Mouse (Mus musculus) kidney, adult 9 months (tissue): ENCODE measurements at regions not wholly inside any gene's neighbourhood (a gene's known extent, or its start where the extent isn't known, plus 50 kb on each side); places are given as distances from the start of the nearest gene placed in this dataset.
A peak's percentile ranks its signal among the peaks of the same experiment; 100 is the strongest.

ENCODE experiments used
- DNase-seq: peaks from one replicate; pipeline ENCODE4 v3.0.0; 2022

DNA sequence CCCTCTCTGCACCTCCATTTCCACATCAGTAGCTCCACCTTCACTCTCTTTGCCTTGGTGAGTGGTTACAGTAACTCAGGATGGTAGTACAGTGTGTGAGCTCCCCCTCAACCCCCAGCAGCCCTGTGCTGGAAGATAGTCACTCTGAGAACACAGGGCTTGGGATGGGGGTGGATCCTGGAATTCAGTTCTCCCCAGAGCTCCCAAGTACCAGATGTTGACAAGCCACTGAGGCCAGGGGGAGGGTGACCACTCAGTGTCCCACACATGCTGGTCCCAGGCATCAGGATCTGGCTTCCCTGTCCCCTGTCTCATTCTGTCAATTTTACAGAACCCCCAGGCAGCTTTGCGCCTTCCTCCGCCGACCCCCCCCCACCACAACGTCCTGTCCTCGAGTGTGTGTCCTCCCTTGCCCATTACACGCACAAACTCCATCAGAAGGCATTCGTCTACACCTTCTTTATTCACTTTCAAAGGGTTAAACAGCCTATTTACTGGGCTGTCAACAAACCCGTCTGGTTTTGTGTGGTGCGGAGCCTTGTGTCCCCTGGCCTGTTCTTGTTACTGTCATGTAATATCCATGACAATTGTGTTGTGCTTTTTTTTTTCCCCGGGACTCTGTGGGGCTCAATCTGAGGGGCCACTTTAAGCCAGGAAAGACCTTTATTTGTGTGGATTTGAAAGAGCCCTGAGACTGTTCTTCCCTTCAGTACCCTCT lies 194.6 kb upstream of the Irx3 start:
- no peak for DNase-seq

DNA sequence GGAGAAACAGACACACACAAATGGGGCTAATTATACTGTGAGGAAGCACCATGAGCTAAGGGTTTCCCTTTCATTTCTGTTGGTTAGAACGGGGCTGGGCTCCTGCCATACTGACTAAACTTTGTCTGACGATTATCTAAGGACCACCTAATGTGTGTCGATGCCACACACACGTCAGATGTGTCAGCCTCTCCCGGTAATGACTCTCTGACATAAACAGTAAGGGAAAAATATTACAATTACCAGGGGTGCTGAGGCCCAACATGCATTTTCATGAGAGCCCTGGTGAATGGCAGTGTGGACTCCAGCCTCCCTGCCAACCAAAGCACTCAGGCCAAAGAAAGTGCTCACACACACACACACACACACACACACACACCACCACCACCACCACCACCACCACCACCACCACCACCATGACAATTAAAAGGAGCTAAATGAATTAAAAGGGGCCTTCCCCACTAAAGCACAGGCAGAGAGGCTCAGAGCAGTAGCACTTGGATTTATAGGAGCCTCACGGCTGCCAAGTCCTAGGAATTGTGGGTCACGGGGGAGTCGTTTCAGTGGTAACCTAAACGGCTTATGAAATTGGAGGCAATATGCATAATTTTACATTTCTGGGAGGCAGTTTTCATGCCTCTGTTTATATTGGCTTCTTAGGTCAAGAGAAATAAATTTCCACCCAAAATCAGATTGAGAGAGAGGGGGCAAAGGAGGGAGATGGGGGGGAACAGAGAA lies 193.7 kb upstream of the Irx3 start:
- DNase-seq, result no peak

DNA sequence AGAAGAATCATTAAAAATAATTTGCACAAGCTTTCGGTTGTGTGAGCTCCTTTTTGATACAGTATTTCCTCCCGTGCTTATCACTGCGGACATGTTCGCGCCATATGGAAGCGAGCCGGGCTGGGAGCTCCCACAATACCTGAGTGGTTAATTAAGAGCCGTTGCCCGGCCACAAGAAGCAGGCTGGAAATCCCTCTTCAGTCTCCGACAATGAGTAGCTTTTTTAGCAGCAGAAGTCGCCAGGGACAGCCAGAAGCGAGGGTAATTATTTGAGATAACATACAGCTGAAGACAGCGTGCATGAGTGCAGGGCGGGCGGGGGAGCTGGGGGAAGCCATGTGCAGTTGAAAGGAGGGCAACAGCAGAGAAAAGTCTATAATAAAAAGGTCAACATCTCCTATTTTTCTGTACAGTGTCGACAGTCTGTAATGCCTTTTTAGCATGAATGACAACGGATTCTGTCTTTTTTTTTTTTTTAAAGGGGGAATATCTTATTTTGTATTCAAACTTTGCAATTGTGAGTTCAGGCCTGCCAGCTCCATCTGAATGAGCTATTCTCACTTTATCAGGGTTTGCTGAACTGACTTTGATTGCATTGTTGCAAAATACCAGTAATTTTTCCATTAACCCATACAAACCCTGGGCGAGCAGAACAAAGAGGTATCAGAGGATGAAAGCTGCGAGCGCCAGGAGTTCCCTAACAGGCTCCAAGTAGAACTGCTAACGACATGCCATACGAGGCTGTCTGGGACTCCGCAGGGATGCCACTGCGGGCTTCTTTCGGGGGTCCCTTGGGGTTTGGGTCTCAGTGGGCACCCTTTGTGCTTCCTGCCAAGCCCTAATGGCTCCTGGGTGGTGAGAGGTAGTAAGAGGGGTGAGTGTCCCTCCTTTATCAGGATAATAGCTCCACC lies 189.9 kb upstream of the Irx3 start:
- no peak for DNase-seq

DNA sequence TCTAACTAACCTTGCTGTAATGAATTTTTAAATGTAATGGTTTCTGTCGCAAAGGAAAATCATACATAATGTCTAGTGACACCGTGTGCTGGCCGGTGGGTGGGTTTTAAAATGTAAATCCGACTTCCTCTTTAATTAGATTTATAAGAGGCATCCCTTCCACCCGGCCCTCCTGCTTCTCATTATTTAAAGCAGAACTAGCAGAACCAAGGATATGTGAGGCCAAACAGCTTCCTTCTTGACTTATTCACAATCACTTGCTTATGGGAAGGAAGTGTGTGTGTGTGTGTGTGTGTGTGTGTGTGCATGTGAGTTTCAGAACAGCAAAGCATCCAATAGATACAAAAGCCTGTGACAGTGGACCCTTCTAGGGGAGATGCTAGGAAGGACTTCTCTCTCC lies 189.1 kb upstream of the Irx3 start:
- DNase-seq, result no peak

DNA sequence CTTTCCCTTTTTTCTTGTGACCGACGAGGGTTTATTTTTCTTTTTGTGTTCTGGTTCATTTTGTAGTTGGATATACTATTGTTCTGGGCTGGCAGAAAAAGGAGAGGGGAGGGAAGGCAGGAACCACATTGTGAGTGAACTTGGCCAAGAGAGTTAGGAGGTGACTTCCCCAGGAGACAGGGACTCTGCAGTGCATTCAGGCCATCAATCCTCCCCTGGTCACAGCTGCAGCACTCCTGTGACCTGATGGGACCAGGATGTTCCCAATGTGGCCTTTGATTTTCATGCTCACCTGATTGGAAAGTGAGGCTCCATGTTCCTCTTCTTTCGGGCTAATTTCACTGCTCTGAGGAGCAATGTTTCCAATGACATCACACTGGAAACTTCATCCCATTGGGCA lies 188.2 kb upstream of the Irx3 start:
- peak; percentile 62 for DNase-seq

DNA sequence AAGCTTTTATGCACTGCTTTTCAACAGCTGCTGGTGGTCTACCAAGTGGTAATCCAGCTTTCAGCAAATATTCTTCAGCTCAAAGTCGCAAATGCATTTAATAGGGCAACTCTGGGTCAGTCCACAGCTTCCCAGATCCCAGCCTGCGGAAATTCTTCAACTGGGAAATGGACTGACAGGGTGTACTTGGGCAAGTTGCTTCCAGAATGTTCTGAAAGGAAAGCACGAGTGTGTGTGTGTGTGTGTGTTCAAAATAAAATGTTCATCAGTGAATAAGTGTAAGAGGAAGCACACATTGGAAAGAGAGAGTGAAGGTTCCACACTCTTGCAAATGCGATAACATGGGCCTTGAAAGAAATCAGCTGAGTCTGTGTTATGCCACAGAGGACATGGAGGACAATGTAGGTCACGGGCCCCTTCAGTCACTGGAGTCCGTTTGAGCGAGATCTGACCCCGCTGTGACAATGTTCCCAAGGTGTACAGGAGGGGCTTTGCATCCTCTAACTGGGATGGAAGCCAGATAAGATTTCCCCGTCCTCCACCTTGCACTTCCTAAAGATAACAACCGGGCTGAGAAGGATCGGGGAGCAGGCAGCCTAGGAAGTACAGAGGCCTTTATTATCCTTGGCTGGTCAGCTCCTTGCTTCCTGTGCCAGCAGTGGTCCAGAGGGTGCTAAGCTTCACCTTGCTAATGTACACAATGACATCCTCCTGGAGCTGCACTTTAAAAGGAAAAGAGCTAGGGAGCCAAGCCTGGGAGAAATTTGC lies 187.2 kb upstream of the Irx3 start:
- DNase-seq, result peak; percentile 53

DNA sequence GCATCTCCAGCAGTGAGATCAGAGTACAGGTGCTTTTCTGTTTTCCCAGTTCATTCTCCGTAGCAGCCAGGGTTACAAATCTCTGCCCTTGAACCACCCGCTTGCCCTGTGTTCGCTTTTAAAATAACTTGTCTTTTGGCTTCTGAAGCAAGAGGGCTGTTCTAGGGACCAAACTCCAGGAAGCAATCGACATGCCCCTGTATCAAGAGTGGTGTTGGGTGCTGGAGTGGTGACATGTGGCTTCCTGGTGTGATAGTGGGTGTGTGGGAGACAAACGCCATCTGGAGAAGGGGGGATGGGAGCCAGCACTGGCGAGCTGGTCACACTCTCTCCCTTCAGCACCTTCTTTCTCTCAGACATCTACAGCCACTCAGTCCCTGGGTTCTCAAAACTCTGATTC lies 186.0 kb upstream of the Irx3 start:
- DNase-seq, result no peak

DNA sequence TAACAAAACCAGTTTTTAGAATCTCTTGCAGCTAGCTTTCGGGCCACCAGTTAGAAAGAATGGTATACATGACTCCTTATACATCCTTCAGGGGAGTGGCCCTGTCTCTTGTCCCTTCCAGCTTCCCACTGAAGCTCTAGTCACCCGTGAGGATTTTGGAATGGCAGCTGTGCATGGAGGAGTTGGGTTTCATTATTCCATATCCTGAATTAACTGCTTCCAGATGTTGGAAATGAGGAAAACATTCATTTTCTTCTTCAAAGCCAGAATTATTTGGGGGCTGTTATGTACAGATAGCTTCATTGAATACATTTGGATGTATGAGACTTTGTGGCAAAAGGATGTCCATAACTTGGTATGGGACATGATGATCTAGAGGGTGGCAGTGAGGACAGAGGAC lies 181.3 kb upstream of the Irx3 start:
- no peak for DNase-seq

DNA sequence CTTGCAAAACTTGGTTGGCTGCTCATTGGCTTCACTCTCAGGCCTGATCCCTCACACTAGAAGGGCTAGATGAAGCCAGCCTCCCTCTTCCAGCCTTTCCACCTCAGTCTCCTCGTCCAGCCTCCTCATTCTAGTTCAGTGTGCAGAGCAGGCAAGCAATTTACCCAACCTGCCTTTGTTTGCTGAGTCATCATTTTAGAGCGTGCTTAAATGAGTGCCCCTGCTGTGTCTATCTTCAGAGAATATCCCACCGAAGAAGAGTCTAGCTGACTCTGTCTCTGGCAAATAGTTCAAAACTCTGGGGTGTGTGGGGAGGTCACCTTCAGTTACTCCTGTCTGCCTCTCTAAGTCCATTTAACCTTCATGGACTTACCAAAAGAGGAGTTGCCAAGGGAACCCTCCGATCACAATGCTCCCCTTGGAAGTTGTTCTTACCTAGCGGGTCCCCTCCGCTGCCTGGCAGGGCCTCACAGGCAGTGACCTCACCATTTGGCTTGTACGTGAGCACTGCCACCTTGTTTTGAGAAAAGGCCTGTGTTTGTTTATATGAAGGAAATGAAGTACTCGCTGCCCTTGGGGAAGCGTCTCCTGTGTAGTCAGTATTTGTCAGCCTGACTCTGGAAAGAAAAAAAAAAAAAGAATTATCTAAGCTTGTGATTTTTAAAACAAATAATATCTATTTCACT lies 175.2 kb upstream of the Irx3 start:
- DNase-seq, result no peak

DNA sequence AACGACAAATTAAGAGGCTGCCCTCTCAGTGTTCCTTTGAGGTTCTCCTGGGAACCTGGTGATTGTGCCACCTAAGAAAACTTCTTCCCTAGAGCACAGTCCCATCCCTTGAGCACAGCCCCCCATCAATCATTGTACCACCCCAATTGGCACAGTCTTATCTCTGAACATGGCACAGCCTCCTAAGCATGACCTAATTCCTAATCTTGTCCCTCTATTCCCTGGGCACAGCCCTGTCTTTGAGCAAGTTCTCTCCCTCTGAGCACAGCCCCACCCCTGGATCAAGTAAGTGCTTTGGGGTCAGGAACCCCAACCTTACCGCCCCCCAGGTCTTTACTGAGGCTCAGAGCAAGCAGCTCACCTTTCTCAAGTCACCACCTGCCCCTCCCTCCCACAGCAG lies 173.6 kb upstream of the Irx3 start:
- DNase-seq, result no peak

DNA sequence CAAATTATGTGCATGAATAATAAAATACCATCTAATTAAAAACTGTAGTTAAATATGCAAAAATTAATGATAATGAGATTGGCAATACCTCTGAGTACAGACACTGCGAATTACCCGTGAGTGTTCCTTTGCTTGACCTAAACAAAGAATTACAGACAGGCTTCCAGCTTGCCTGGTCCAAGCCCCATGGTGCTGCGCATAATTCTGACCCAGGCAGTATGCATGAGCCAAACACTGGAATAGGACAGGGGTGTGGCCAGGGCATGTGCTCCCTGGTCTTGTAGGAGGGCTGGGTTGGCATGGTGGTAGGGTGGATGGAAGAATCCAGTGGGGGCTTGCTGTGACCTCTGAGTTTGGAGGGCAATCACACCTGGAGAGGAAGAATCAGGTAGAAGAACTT lies 172.8 kb upstream of the Irx3 start:
- no peak for DNase-seq

DNA sequence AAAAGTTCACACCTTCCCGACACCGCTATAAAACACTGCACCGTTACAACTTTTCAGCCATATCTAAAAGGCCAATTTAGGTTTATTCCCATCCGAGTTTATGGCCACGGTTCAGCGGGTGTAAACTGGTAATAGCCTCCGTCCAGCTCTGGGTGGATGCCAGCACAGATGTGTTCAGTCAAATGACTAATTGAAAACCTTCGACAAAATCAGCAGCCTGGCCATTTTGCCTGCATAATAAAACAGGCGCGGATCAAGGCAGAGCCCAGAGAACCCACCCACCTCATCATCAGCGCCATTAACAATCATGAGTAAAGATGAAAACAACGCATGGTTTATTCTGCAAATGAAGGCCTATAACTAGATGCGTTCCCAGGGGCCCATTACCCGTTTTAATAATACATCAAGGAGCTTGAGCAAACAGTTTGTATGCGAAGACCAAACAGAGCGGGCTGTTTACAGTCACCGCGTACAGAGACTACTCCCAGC lies 172.1 kb upstream of the Irx3 start:
- DNase-seq, result peak; percentile 39

DNA sequence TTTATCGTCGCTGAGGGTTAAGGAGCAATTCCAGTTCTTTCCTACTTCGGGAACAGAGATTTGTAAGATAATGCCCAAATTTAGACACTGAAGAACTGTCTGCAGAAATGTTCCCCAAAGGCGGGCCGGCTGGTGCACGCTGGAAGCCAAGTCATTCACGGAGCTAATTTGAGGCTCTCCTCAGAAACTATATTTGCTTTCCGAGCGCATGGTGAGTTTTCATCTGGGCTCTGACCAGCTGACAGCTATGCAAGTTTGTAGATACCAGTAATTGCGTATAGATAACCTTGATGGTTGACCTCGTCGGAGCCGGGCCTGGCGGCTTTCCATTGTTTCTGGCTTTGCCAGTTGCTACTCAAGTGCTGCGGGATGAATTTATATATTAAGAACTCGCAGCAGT lies 165.5 kb upstream of the Irx3 start:
- no peak for DNase-seq

DNA sequence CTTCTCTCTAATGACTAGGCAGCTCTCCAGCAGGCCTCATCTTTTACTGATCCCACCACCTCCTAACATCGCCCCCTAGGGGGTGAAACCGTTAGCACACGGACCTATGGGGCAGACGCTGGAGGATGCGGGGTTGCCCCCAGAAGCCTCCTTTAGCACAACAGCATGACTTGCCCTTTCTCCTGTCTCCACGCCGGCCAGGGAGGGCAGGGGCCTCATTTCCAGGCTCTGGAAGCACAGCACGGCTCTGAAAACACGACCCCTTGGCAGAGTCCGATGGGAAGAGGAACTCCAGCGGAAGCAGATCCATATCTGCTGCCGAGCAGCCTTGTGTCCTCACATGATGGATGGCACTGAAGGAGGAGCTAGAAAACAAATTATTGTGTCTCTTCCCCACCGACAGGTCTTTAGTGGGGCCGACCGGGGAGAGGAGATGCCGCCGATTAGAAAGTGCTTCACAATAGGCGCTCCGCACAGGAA lies 165.1 kb upstream of the Irx3 start:
- DNase-seq, result peak; percentile 79

DNA sequence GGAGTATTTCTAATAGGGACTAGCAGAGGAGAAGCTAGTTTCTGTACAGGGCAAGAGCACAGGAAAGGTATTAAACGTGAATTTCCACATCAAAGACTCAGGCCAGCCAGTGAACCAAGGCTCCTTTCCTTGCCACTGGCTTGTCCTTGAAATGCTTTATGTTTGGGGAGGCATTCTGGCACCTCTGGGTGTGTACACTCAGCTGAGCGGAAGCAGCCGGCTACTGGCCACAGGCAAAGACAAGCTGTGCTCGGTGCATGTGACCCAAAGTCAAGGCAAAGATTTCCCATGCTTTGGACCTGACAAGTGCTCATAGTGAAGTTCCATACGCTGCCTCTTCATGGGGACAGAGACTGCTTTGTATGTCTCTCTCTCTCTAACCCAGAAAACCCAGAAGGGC lies 159.8 kb upstream of the Irx3 start:
- DNase-seq, result peak; percentile 40

DNA sequence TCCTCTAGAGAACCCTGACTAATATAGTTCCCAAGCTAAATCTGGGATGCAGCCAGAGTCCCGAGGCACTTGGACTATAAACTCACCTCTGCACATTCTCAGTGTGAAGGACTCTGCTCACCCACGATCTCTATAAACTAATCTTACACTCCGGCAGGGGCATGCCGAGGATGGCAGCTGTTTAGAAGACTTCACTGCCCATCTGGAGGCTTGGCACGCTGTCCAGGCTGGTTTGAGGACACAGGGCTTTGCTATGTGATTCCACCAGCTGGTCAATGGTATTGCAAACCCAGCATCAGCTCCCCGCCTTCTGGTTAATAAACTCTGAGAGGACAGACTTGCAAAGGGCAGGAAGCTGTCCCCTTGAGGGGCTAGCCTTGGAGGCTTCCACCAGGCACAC lies 153.3 kb upstream of the Irx3 start:
- DNase-seq, result no peak

DNA sequence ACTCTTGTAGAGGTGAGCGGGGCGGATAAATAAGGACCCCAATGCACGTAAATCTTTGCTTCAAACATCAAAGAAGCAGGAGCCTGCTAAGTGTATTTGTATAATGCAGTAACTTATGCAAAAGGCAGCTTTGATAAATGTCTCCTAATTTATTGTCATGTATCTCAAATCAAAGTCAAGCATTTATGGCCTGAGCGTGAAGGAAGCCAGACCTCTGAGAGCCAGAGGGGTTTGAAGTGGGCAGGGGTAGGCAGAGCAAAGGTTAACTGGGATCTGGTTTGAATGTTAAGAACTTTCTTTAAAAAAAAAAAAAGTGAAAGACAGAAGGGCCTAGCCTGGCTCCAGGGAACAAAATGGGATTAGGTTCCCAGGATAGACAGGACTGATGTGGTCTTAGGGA lies 151.1 kb upstream of the Irx3 start:
- no peak for DNase-seq

DNA sequence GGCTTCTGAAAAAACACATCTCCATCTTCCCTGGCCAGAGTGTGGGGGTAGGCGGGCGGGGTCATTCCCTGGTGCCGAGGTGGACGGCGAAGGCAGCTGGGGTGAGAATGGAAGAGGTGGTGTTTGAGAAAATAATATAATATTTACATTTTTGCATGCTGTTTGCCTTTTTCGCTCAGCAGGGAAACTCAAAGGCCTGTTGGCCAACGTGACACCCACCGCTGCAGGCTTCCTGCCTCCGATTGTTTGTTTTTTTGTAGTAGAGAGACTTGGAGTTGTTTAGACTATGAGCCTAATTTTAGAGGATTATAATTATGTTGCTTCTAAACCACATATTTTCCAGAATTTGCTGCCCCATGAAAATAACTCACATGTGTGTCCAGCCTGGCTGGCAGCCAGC lies 147.2 kb upstream of the Irx3 start:
- no peak for DNase-seq

DNA sequence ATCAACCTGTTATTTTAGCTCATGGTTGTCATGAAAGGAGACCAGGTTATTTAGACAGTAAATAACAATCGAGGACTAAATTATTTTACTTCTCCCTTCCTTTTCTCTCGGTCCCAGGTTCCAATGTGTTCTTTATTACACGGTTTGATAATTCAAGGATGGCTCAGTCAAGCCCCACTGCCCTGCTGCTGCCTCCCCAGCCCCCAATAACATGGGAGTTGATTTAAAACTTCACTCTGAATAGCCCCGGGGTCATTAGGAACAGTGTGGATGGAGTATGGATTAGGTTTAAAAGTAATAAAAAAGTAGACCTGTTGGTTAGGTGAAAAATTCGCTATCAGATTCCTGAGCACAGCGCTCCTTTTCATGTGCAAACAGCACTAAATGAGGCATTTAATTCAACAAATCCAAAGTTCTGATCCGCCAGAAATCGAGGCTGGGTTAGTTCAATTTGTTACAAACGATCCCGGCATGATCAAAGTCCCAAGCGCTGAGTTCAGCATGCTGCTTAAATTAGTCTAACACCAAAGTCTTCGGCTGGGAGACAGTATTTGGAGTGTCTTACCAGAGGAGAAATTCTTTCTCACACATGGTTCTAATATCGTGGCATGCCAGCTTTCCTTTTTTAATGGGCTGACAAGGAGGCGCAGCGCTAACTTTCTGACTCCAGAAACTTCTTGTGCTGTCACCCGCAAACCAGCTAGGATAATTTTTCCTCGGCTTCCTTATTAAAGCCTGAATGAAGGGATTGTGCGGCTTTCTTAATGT lies 146.5 kb upstream of the Irx3 start:
- DNase-seq, result peak; percentile 46

DNA sequence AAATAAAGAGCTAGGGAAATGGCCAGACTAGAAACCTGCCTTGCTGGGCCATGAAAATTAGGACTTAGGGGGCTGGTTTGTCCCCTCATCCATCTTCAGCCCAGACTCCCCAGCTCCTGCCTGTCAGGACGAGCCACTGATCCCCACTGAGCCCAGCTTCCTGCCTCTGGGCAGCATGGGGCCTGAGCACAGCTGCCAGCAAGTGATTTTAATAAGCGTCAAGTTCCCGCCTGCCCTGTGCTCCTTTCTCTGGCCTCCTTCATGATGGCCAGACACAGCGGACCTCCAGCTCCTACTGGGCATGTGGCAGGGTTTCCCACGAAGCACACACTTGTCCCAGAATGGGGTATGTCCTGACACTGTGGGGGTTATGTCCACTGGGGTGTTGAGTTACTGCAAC lies 139.1 kb upstream of the Irx3 start:
- no peak for DNase-seq

DNA sequence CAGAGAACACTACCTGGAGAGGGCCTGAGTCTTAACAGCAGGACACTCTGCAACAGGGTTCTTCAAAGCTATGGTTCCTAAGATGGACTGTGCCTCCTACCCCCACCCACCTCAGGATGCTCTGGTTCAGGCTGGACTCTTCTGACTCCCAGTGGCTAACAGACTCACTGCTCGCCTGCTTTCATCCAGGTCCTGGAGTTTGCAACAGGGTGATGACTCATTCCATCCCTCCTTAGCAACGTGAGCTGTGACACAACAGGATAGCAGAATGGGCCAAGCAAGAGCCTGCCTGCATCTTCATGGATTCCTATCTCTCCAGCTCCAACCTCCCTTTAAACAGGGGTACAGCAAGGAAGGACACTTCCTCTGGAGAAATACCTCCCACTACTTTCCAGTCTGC lies 135.4 kb upstream of the Irx3 start:
- DNase-seq, result no peak
